Mouse (Mus musculus) thymus, adult 2 months (tissue): Measurements from ENCODE around the gene Rin2. TPM values are rescaled to one million over a fixed set of nuclear protein-coding genes. Genes with fewer than 3 reads are reported as not detected.

Experiments
- DNase-seq: peaks from one replicate; pipeline ENCODE4 v3.0.0; 2021
- H3K27ac ChIP-seq: fragments of 200-500 bp; 2 replicates; pipeline ENCODE4 v1.5.1; 2012; ENCODE audit warnings: low read length, control low read depth; ENCODE audit not compliant: control insufficient read depth, insufficient read depth
- H3K27me3 ChIP-seq: fragments of 200-500 bp; 2 replicates; pipeline ENCODE4 v1.6.1; 2012; ENCODE audit warnings: mild to moderate bottlenecking, low read length, moderate library complexity, mixed read lengths; ENCODE audit not compliant: control insufficient read depth, insufficient read depth
- H3K36me3 ChIP-seq: fragments of 200-500 bp; 2 replicates; pipeline ENCODE4 v1.6.1; 2012; ENCODE audit warnings: mild to moderate bottlenecking, low read length, moderate library complexity; ENCODE audit not compliant: control insufficient read depth, insufficient read depth
- H3K4me1 ChIP-seq: fragments of 200-500 bp; replicated peaks from 2 replicates; pipeline ENCODE4 v1.6.1; 2012; ENCODE audit warnings: low read length; ENCODE audit not compliant: control insufficient read depth, insufficient read depth
- H3K4me3 ChIP-seq: fragments of 200-500 bp; 2 replicates; pipeline ENCODE4 v1.5.1; 2012; ENCODE audit warnings: mild to moderate bottlenecking, low read length, control low read depth, moderate library complexity; ENCODE audit not compliant: control insufficient read depth, insufficient read depth
- CTCF ChIP-seq: fragments of 200-500 bp; IDR thresholded peaks from 2 replicates; pipeline ENCODE4 v1.5.1; 2012; ENCODE audit warnings: mild to moderate bottlenecking, control low read depth, low read length, moderate library complexity, borderline replicate concordance; ENCODE audit not compliant: control insufficient read depth, poor library complexity, insufficient read depth; ENCODE audit errors: extremely low read depth
- POLR2A ChIP-seq: fragments of 200-500 bp; IDR thresholded peaks from 2 replicates; pipeline ENCODE4 v1.6.1; 2012; ENCODE audit warnings: mild to moderate bottlenecking, low read length, control low read depth, moderate library complexity; ENCODE audit not compliant: control insufficient read depth, poor library complexity, insufficient read depth; ENCODE audit errors: extremely low read depth
- WGBS: fragments of 180-500 bp; shearing (Covaris S2); methylation state at CpG from one replicate; pipeline ENCODE4 v1.1.7; 2018; 5-methylcytosine and 5-hydroxymethylcytosine counted together
- polyA plus RNA-seq: library from polyadenylated mRNA; depleted of rRNA; stranded (reverse); fragments of >200 nt; gene quantifications from 2 replicates; pipeline ENCODE4 v1.2.3, GENCODE M21; 2012; rRNA removed

Gene Rin2
- polyA plus RNA-seq: 3.9 and 5.4 TPM in 2 replicates

DNA sequence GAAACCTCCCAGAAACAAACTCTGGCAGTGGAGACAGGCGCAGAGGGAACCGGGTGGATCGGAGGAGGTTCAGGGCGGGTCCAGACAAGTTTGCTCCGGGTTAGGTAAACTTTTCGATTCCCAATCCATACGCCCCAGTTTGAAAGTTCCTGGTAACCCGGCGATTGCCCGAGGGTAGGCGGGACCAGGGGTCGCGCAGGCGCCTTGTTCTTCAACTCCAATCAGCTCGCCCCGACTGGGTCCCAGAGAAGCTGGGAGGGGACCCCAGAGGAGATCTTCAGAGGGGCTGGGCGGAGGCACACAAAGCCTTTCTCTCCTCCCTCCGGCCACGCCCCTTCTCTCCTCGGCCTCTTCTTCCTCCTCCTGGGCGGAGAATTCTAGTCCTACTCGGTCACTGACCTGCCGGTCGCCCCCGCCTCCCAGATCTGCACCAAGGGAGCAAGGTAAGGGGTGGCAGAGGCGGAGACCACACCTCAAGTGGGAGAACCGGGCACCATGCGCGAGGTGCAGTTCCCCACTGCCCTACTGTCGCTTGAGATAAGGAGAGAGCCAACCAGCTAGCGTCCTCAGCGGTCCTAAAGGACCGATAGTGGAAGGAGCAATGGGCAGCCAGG is at the start of gene Rin2:
TSS of gene Rin2 (plus strand) at position 74 of the 614 bp plus-strand sequence.
- peak within 1 kb of the TSS; percentile 58 for H3K4me3 ChIP-seq
- no peaks in the 10 kb centered on the region for H3K36me3 ChIP-seq
- no peak within 1 kb of the TSS for H3K27ac ChIP-seq
- WGBS: under 1% methylated on average over 33 of the region's 33 CpGs
- peak; percentile 57 for DNase-seq
- H3K4me1 ChIP-seq: peaks cover 5% of the 10 kb centered on the region
- no peaks in the 10 kb centered on the region; the same call in 1 of the 2 replicates for H3K27me3 ChIP-seq
- TF ChIP-seq CTCF (no peak), POLR2A (no peak)

DNA sequence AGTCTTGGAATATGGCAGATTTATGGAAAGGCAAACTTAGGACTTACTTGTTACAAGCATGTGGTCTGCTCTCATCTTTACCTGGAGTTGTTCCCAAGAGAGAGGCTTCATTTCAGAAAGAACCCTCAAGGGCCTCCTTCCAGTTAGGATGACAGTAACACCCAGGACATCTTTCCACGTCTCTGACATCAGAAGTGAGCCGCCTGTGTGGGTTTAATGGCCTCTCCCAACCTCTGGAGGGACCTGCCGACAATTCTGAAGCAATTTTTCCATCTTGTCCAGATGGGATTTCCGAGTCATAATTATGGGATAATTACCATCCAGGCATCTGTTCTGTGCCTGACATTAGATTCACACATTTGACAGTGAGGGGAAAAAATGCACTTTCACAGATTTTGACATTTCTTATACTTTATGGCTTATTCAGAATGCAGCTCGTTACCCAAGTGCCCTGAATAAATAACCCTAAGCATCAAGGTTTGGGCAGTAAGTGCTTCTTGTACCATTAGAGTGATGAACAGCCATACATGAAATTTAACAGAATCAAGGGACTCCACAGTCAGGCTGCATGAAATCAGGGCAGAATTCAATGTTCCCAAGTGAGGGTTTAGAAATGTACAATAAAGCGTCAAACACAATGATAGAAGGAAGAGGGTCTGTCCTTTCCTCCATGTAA is 43.8 kb upstream of the Rin2 start:
- H3K4me3 ChIP-seq: no peak overlapping the region
- H3K4me1 ChIP-seq: no peaks in the 10 kb centered on the region
- DNase-seq: no peak
- no peak overlapping the region for H3K27ac ChIP-seq
- WGBS: 92% methylated on average over 6 of the region's 6 CpGs
- H3K36me3 ChIP-seq: no peaks in the 10 kb centered on the region
- TF ChIP-seq POLR2A (no peak), CTCF (no peak)
- H3K27me3 ChIP-seq: no peaks in the 10 kb centered on the region

DNA sequence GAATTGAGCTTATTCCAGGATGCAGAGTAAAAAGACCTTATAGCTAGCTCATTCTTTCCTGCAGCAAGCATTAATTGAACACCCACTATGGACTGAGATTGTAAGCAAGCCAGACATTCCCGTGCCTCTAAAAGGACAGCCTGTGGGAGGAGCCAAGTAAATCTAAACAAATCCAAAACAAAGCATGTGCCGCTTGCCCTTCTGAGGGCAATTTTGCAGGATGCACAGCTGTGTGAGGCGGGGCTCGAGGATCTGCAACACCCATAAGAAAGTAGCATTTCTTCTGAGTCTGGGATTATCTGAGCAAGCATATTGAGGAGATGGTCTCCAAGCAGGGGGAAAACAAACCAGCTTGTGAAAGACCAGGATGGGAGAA is 43.2 kb upstream of the Rin2 start:
- 89% methylated on average over 4 of the region's 4 CpGs for WGBS
- H3K27me3 ChIP-seq: no peaks in the 10 kb centered on the region
- no peak overlapping the region for H3K27ac ChIP-seq
- no peaks in the 10 kb centered on the region for H3K4me1 ChIP-seq
- no peak overlapping the region for H3K4me3 ChIP-seq
- DNase-seq: no peak
- H3K36me3 ChIP-seq: no peaks in the 10 kb centered on the region
- TF ChIP-seq POLR2A (no peak), CTCF (no peak)

DNA sequence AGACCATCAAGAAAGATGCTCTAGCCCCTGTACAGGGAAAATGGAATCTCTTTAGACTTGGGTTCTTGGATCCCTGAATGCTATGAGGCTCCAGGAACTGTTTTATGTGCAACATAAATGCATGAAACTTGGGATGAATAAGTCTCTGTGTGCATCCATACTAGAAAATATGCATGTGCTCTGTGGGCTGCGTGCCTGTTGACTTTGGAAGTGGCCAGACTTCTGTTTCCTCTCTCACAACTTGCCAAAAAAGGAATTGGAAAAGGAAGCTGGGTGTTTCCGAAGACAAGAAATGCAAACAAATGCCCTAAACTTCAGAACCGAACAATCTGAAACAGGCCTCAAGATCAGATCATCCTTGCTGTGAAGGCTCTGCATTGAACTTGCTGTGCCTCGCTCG is 41.2 kb upstream of the Rin2 start:
- H3K27ac ChIP-seq: no peak overlapping the region
- 65% methylated on average over 5 of the region's 5 CpGs for WGBS

DNA sequence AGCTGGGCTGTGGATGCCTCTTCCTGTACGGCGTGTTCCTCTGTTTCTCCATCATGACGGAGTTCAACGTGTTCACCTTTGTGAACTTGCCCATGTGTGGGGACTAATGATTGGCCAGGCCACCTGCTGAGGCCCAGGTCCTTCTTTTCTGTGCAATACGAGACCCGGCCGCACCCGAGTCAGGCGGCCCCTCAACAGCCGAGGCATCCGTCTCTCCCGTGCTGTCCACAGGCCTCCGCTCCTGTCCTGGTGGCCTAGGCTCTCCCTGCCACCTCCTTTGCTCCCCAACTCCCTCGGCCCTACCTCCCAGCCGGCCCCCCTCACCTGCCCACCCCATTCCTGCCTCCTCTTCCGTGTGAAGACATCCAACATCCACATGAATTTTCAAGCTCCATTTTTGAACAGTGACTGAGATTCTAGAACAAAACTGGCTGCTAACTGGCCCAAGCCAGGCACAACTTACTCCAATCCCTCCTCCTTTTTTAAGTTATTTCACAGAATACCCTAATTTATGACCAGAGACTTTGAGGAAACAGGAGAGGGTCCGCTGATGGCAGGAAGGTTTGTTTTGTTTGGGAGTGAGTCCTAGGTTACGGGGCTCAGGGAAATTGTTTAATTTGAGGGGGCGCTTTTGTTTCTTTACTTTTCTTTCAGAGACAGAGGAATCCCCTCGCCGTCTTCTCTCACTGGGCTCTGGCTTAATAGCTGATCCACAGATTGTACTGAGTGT is 34.6 kb upstream of the Rin2 start:
- no peak for DNase-seq
- no peak for TF ChIP-seq POLR2A
- no peak for TF ChIP-seq CTCF
- Histone ChIP-seq H3K4me3 (no peak overlapping the region), H3K27ac (no peak overlapping the region), H3K4me1 (no peaks in the 10 kb centered on the region), H3K27me3 (no peaks in the 10 kb centered on the region), H3K36me3 (no peaks in the 10 kb centered on the region)
- 92% methylated on average over 21 of the region's 21 CpGs for WGBS

More for the DNA sequence above, 41.2 kb upstream of the Rin2 start:
- Histone ChIP-seq H3K4me3 (no peak overlapping the region), H3K27me3 (no peaks in the 10 kb centered on the region), H3K4me1 (no peaks in the 10 kb centered on the region), H3K36me3 (no peaks in the 10 kb centered on the region)
- no peak for DNase-seq
- no peak for TF ChIP-seq POLR2A
- no peak for TF ChIP-seq CTCF

DNA sequence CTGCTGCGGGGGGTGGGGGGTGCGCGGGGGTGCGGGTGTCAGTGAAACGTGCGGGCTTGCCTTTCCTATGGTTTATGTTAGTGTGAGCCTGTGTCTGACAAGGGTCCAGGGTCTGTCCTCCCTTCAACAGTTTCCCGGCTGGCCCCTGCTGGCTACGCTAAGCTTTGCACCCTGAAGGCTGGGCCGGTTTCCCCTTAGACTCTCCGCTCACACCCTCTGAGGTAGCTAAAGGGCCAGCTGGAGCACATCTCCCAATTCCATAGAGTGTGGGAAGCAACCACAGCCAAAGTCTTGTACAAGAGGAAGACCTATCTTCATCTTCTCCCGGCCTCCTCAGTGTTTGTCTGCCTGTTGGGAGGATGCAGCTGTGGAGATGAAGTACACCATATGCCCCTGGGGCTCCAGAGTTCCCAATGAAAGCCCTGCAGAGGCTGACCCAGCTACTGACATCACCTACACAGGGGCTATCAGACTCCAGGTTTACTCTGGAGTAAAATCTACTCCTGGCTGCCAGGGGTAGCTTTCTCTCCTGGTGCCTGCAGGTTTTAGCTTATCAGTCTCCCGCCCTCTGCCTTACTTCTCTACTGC is 19.5 kb upstream of the Rin2 start:
- no peak overlapping the region for H3K27ac ChIP-seq
- TF ChIP-seq CTCF (no peak), POLR2A (no peak)

More for the DNA sequence above, 19.5 kb upstream of the Rin2 start:
- Histone ChIP-seq H3K36me3 (no peaks in the 10 kb centered on the region), H3K4me1 (no peaks in the 10 kb centered on the region), H3K4me3 (no peak overlapping the region), H3K27me3 (no peaks in the 10 kb centered on the region)
- WGBS: 63% methylated on average over 12 of the region's 12 CpGs
- DNase-seq: no peak
